Mouse (Mus musculus): Measurements from ENCODE around the gene Gpr156. TPM values are rescaled to one million over a fixed set of nuclear protein-coding genes. Genes with fewer than 3 reads are reported as not detected.

The Gpr156 gene
- polyA plus RNA-seq, 1 experiment = 0.02 TPM

GRCm38 (mm10) chr16:37893942-37894341 is 22.4 kb upstream of the Gpr156 start:
- no peak for TF ChIP-seq GATA1 (IDR thresholded peaks at IDR 0.05; ENCODE audit: low read length)

GRCm38 (mm10) chr16:37898790-37899189 is 17.5 kb upstream of the Gpr156 start:
- no peak for TF ChIP-seq GATA1 (IDR thresholded peaks at IDR 0.05; ENCODE audit: low read length)

GRCm38 (mm10) chr16:37899357-37899756 is 16.9 kb upstream of the Gpr156 start:
- TF ChIP-seq GATA1 (IDR thresholded peaks at IDR 0.05; ENCODE audit: low read length) = no peak

GRCm38 (mm10) chr16:37901318-37901717 is 15.0 kb upstream of the Gpr156 start:
- TF ChIP-seq GATA1 (IDR thresholded peaks at IDR 0.05; ENCODE audit: low read length) = no peak

GRCm38 (mm10) chr16:37906456-37906855 is 9.8 kb upstream of the Gpr156 start:
- no peak for TF ChIP-seq GATA1 (IDR thresholded peaks at IDR 0.05; ENCODE audit: low read length)

GRCm38 (mm10) chr16:37911086-37911485 is 5.2 kb upstream of the Gpr156 start:
- TF ChIP-seq GATA1 (IDR thresholded peaks at IDR 0.05; ENCODE audit: low read length) = no peak

- TF ChIP-seq GATA1 (IDR thresholded peaks at IDR 0.05; ENCODE audit: low read length) = no peak
Measured at GRCm38 (mm10) chr16:37916818-37917201, 514 bp downstream of the Gpr156 start.

- TF ChIP-seq GATA1 (IDR thresholded peaks at IDR 0.05; ENCODE audit: low read length) = no peak
Measured at GRCm38 (mm10) chr16:37919000-37919399, 2.7 kb downstream of the Gpr156 start.

- TF ChIP-seq GATA1 (IDR thresholded peaks at IDR 0.05; ENCODE audit: low read length) = no peak
Measured at GRCm38 (mm10) chr16:37920842-37921409, 4.6 kb downstream of the Gpr156 start.

- TF ChIP-seq GATA1 (IDR thresholded peaks at IDR 0.05; ENCODE audit: low read length) = no peak
Measured at GRCm38 (mm10) chr16:37926087-37926486, 9.8 kb downstream of the Gpr156 start.

- no peak for TF ChIP-seq GATA1 (IDR thresholded peaks at IDR 0.05; ENCODE audit: low read length)
Measured at GRCm38 (mm10) chr16:37927117-37927516, 10.8 kb downstream of the Gpr156 start.

GRCm38 (mm10) chr16:37929006-37929405 is 12.7 kb downstream of the Gpr156 start:
- TF ChIP-seq GATA1 (IDR thresholded peaks at IDR 0.05; ENCODE audit: low read length) = no peak

- no peak for TF ChIP-seq GATA1 (IDR thresholded peaks at IDR 0.05; ENCODE audit: low read length)
Measured at GRCm38 (mm10) chr16:37929626-37930025, 13.3 kb downstream of the Gpr156 start.

- TF ChIP-seq GATA1 (IDR thresholded peaks at IDR 0.05; ENCODE audit: low read length) = no peak
Measured at GRCm38 (mm10) chr16:37934932-37935331, 18.6 kb downstream of the Gpr156 start.

GRCm38 (mm10) chr16:37937276-37937675 is 21.0 kb downstream of the Gpr156 start:
- TF ChIP-seq GATA1 (IDR thresholded peaks at IDR 0.05; ENCODE audit: low read length) = no peak

- TF ChIP-seq GATA1 (IDR thresholded peaks at IDR 0.05; ENCODE audit: low read length) = no peak
Measured at GRCm38 (mm10) chr16:37938125-37939081, 22.1 kb downstream of the Gpr156 start.
